Mouse (Mus musculus): Measurements from ENCODE around the gene Cmtr1.

Gene Cmtr1

GRCm38 (mm10) chr17:29669030-29669429, 8.6 kb downstream of the Cmtr1 start:
- DNase-seq (ENCODE audit: low spot score in 2 of 2): no peak

GRCm38 (mm10) chr17:29669936-29670335, 9.5 kb downstream of the Cmtr1 start:
- no peak for DNase-seq (ENCODE audit: low spot score in 2 of 2)

GRCm38 (mm10) chr17:29671021-29671420, 10.6 kb downstream of the Cmtr1 start:
- no peak for DNase-seq (ENCODE audit: low spot score in 2 of 2)

- no peak for DNase-seq (ENCODE audit: low spot score in 2 of 2)
Measured at GRCm38 (mm10) chr17:29673325-29673724, 12.9 kb downstream of the Cmtr1 start.

GRCm38 (mm10) chr17:29678526-29678925, 18.1 kb downstream of the Cmtr1 start:
- DNase-seq (ENCODE audit: low spot score in 2 of 2): no peak

GRCm38 (mm10) chr17:29679038-29679767, 18.8 kb downstream of the Cmtr1 start:
- DNase-seq (ENCODE audit: low spot score in 2 of 2): no peak

- no peak for DNase-seq (ENCODE audit: low spot score in 2 of 2)
Measured at GRCm38 (mm10) chr17:29680174-29680573, 19.8 kb downstream of the Cmtr1 start.

GRCm38 (mm10) chr17:29680921-29681320, 20.5 kb downstream of the Cmtr1 start:
- no peak for DNase-seq (ENCODE audit: low spot score in 2 of 2)

GRCm38 (mm10) chr17:29681669-29682068, 21.3 kb downstream of the Cmtr1 start:
- DNase-seq (ENCODE audit: low spot score in 2 of 2): no peak

GRCm38 (mm10) chr17:29682261-29682660, 21.9 kb downstream of the Cmtr1 start:
- DNase-seq (ENCODE audit: low spot score in 2 of 2): no peak

- DNase-seq (ENCODE audit: low spot score in 2 of 2): no peak
Measured at GRCm38 (mm10) chr17:29683127-29683526, 22.7 kb downstream of the Cmtr1 start.

- DNase-seq (ENCODE audit: low spot score in 2 of 2): no peak
Measured at GRCm38 (mm10) chr17:29684275-29684674, 23.9 kb downstream of the Cmtr1 start.

- DNase-seq (ENCODE audit: low spot score in 2 of 2): no peak
Measured at GRCm38 (mm10) chr17:29686771-29687170, 26.4 kb downstream of the Cmtr1 start.

- no peak for DNase-seq (ENCODE audit: low spot score in 2 of 2)
Measured at GRCm38 (mm10) chr17:29687373-29687772, 27.0 kb downstream of the Cmtr1 start.

- DNase-seq (ENCODE audit: low spot score in 2 of 2): no peak
Measured at GRCm38 (mm10) chr17:29688610-29689009, 28.2 kb downstream of the Cmtr1 start.

GRCm38 (mm10) chr17:29690257-29690656, 29.9 kb downstream of the Cmtr1 start:
- DNase-seq (ENCODE audit: low spot score in 2 of 2): no peak

- no peak for DNase-seq (ENCODE audit: low spot score in 2 of 2)
Measured at GRCm38 (mm10) chr17:29692827-29693226, 32.4 kb downstream of the Cmtr1 start.

- no peak for DNase-seq (ENCODE audit: low spot score in 2 of 2)
Measured at GRCm38 (mm10) chr17:29693571-29693970, 33.2 kb downstream of the Cmtr1 start.

GRCm38 (mm10) chr17:29694516-29694915, 34.1 kb downstream of the Cmtr1 start:
- DNase-seq (ENCODE audit: low spot score in 2 of 2): no peak

GRCm38 (mm10) chr17:29696940-29697339, 36.5 kb downstream of the Cmtr1 start:
- no peak for DNase-seq (ENCODE audit: low spot score in 2 of 2)

GRCm38 (mm10) chr17:29698421-29698820, 38.0 kb downstream of the Cmtr1 start:
- DNase-seq (ENCODE audit: low spot score in 2 of 2): no peak

- no peak for DNase-seq (ENCODE audit: low spot score in 2 of 2)
Measured at GRCm38 (mm10) chr17:29700573-29700972, 40.2 kb downstream of the Cmtr1 start.

- DNase-seq (ENCODE audit: low spot score in 2 of 2): no peak
Measured at GRCm38 (mm10) chr17:29702938-29703710, 42.7 kb downstream of the Cmtr1 start.
